Mouse (Mus musculus): ENCODE results near the gene Sox14. TPM values are rescaled to one million over a fixed set of nuclear protein-coding genes. Genes with fewer than 3 reads are reported as not detected.

The Sox14 gene
- polyA plus RNA-seq, 1 experiment from 2014 or later, result 1.9 TPM

DNA sequence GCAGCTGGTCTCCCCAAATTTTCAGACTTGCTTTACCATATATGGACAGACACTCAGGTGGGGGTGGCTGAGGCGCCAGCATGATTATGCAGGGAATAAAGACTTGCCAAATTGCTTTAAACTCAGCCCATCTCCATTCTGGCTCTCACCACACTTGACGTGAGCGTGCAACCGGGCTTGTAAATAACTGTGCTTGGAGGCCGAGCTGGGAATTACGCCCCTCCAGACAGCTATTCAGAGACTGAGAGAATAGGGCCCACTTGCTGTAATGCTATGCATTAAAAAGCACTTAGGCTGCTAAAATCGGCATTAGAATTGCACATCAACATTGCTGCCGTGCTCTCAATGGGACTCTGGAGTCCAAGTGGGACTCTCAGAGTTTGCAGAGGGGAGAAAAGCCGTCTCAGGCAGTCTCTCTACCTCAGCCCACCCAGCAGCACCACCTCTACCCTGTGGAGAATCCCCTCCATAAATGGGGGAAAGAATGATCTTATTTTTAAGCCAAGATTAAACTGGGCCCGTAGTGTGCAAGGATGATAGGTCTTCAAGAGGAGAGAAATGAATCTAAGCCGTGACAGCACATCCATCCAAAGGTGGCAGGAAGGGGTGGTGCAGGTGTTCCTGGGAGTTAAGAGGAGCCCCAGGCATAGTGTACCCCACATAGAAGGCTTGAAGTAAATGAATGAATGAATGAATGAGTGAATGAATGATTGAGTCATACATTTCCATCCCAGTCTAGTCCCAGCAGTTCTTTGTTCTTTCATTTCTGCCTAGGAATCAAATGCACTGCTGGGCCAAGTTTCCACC lies 40.1 kb downstream of the Sox14 start:
- DNase-seq (ENCODE audit: low spot score) (no peak), ATAC-seq (replicated peaks; ENCODE audit: low FRiP score) (0 out of 2 replicates have a peak, but pooled peaks have one; percentile 36)
- Histone ChIP-seq H3K4me2 (ENCODE audit: low read depth, low read length, severe bottlenecking) (no peak overlapping the region), H3K36me3 (ENCODE audit: control insufficient read depth, insufficient read depth, low read length) (no peaks in the 10 kb centered on the region), H3K27ac (ENCODE audit: low read depth, low read length) (no peak overlapping the region), H3K9me3 (ENCODE audit: control insufficient read depth, low read length) (no peaks in the 10 kb centered on the region), H3K4me3 (ENCODE audit: low read depth, low read length) (no peak overlapping the region), H3K9ac (ENCODE audit: low read length) (no peak overlapping the region), H3K27me3 (ENCODE audit: control insufficient read depth, insufficient read depth, low read length) (no peaks in the 10 kb centered on the region), H3K4me1 (replicated peaks; ENCODE audit: control insufficient read depth, insufficient read depth, low read length) (no peaks in the 10 kb centered on the region)
- 56% methylated on average over 11 of the region's 11 CpGs for WGBS

Other genes starting within 250 kb of the Sox14 start
- 21.4 and 21.7 TPM in 2 replicates for gene Dzip1l, start 246.7 kb downstream of the Sox14 start, polyA plus RNA-seq (2014; fragmentation: Nextera tagmentation; extraction: Ambion mirVana)
- gene Cldn18, start 158.9 kb downstream of the Sox14 start, polyA plus RNA-seq (2014; fragmentation: Nextera tagmentation; extraction: Ambion mirVana), result not detected in 2 replicates